Mouse (Mus musculus) erythroid progenitor cell, adult 5-6 weeks (primary cell): ENCODE measurements around the gene Insig1. TPM values are rescaled to one million over a fixed set of nuclear protein-coding genes. Genes with fewer than 3 reads are reported as not detected.

Source experiments
- ATAC-seq: replicated peaks from 2 replicates; pipeline ENCODE4 v1.8.0; 2016; ENCODE audit warnings: moderate number of reproducible peaks, mild to moderate bottlenecking, moderate TSS enrichment, inconsistent platforms; ENCODE audit not compliant: poor library complexity, low FRiP score, severe bottlenecking
- total RNA-seq, 2 experiments: library from RNA; stranded (forward) in 1 of 2; stranded (reverse) in 1 of 2; fragments of 150-400 nt in 1 of 2; fragments of 186-747, 209-891 nt in 1 of 2; gene quantifications; 2 replicates each; pipeline versions ENCODE4 v1.2.3 to v1.2.4; 2015 to 2017; ENCODE audit warnings: low replicate concordance in 2 of 2

The Insig1 gene
- total RNA-seq, 2 experiments from 2014 or later: 7.7 to 13.0 TPM

- ATAC-seq: no peak
Observed at GRCm38 (mm10) chr5:28117251-28117880, 46.2 kb downstream of the Insig1 start.

- no peak for ATAC-seq
Observed at GRCm38 (mm10) chr5:28117882-28118530, 46.8 kb downstream of the Insig1 start.

GRCm38 (mm10) chr5:28118531-28118925 lies 47.4 kb downstream of the Insig1 start:
- no peak for ATAC-seq

- no peak for ATAC-seq
Observed at GRCm38 (mm10) chr5:28119576-28119975, 48.4 kb downstream of the Insig1 start.

GRCm38 (mm10) chr5:28122491-28123454 lies 51.6 kb downstream of the Insig1 start:
- ATAC-seq: no peak

- ATAC-seq: no peak
Observed at GRCm38 (mm10) chr5:28123455-28123825, 52.3 kb downstream of the Insig1 start.

GRCm38 (mm10) chr5:28124321-28125230 lies 53.4 kb downstream of the Insig1 start:
- no peak for ATAC-seq

Other genes starting within 250 kb of the Insig1 start
- not detected in 2 replicates for gene Htr5a, start 229.2 kb upstream of the Insig1 start, total RNA-seq (2015; ENCODE audit: low replicate concordance)
- gene Htr5a, start 229.2 kb upstream of the Insig1 start, total RNA-seq (2017; ENCODE audit: low replicate concordance): not detected in 2 replicates
- not detected in 2 replicates for gene En2, start 94.3 kb downstream of the Insig1 start, total RNA-seq (2015; ENCODE audit: low replicate concordance)
- gene En2, start 94.3 kb downstream of the Insig1 start, total RNA-seq (2017; ENCODE audit: low replicate concordance): not detected in 2 replicates
- gene Cnpy1, start 174.4 kb downstream of the Insig1 start, total RNA-seq (2015; ENCODE audit: low replicate concordance): not detected in 2 replicates
- gene Cnpy1, start 174.4 kb downstream of the Insig1 start, total RNA-seq (2017; ENCODE audit: low replicate concordance): not detected in 2 replicates
- gene Rbm33, start 245.8 kb downstream of the Insig1 start, total RNA-seq (2015; ENCODE audit: low replicate concordance): 68.5 and 91.0 TPM in 2 replicates
- gene Rbm33, start 245.8 kb downstream of the Insig1 start, total RNA-seq (2017; ENCODE audit: low replicate concordance): 101 and 126 TPM in 2 replicates